Mouse (Mus musculus): ENCODE results near the gene Ntng1.

- TF ChIP-seq POLR2A (IDR thresholded peaks at IDR 0.05; ENCODE audit: low read depth, low read length) (no peak), CTCF (conservative IDR thresholded peaks at IDR 0.05; ENCODE audit: insufficient read depth, insufficient read length, low read depth, low read length) (no peak)
Measured at GRCm38 (mm10) chr3:109782289-109782951, 361.4 kb downstream of the Ntng1 start.

All from kidney, adult 2 months (tissue).